Mouse (Mus musculus): ENCODE measurements around the gene Bckdhb. TPM values are rescaled to one million over a fixed set of nuclear protein-coding genes. Genes with fewer than 3 reads are reported as not detected.

Bckdhb gene
- total and polyA plus RNA-seq, 2 experiments from 2014 or later: 22.1 to 40.3 TPM

DNA sequence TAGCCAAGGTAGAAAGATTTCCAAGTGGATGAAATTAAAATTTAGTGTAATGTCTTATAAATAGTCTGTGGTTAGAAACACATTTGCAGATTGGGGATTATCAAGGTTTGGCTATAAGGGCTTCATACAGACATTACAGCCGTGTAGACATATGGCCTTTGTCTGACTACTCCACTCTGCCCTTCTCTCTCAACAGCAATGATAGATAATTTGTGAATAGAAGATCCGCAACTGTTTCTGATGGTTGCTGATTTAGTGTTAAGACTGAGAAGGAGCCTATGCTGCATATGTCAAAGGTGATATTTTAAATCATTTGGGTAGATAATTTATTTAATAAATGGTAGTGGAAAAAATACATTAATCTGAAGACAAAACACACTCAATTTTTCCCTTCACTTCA lies 115.4 kb downstream of the Bckdhb start:
- no peaks in the 10 kb centered on the region for H3K4me1 ChIP-seq (ENCODE audit: insufficient read depth, low read length)
- H3K36me3 ChIP-seq (ENCODE audit: insufficient read depth, low read length): no peaks in the 10 kb centered on the region
- TF ChIP-seq CTCF (IDR thresholded peaks at IDR 0.05; ENCODE audit: low read depth): no peak
- DNase-seq (ENCODE audit: low spot score) (no peak), ATAC-seq (no peak)
- H3K9me3 ChIP-seq (ENCODE audit: low read length): no peaks in the 10 kb centered on the region
- no peak overlapping the region for H3K9ac ChIP-seq (replicated peaks; ENCODE audit: low read length)
- WGBS: 82% methylated on average over 2 of the region's 2 CpGs
- H3K4me3 ChIP-seq (ENCODE audit: low read length): no peak overlapping the region
- no peak overlapping the region for H3K27ac ChIP-seq
- no peaks in the 10 kb centered on the region for H3K27me3 ChIP-seq (ENCODE audit: insufficient read depth, low read length)
- no peak overlapping the region for H3K4me2 ChIP-seq (ENCODE audit: low read depth, low read length)

GRCm38 (mm10) chr9:84041631-84042277 lies 116.8 kb downstream of the Bckdhb start:
- Histone ChIP-seq H3K4me2 (ENCODE audit: low read depth, low read length) (no peak overlapping the region), H3K36me3 (ENCODE audit: insufficient read depth, low read length) (no peaks in the 10 kb centered on the region), H3K4me1 (ENCODE audit: insufficient read depth, low read length) (no peaks in the 10 kb centered on the region), H3K27ac (no peak overlapping the region), H3K27me3 (ENCODE audit: insufficient read depth, low read length) (no peaks in the 10 kb centered on the region), H3K9ac (replicated peaks; ENCODE audit: low read length) (no peak overlapping the region), H3K9me3 (ENCODE audit: low read length) (no peaks in the 10 kb centered on the region), H3K4me3 (ENCODE audit: low read length) (no peak overlapping the region)
- ATAC-seq: no peak
- DNase-seq (ENCODE audit: low spot score): no peak
- 88% methylated on average over 4 of the region's 4 CpGs for WGBS
- no peak for TF ChIP-seq CTCF (IDR thresholded peaks at IDR 0.05; ENCODE audit: low read depth)

GRCm38 (mm10) chr9:84042539-84042938 lies 117.6 kb downstream of the Bckdhb start:
- H3K4me2 ChIP-seq (ENCODE audit: low read depth, low read length): no peak overlapping the region
- WGBS: 88% methylated on average over 3 of the region's 3 CpGs
- no peak overlapping the region for H3K27ac ChIP-seq
- no peak overlapping the region for H3K9ac ChIP-seq (replicated peaks; ENCODE audit: low read length)
- DNase-seq (ENCODE audit: low spot score): no peak
- H3K4me3 ChIP-seq (ENCODE audit: low read length): no peak overlapping the region
- H3K27me3 ChIP-seq (ENCODE audit: insufficient read depth, low read length): no peaks in the 10 kb centered on the region
- H3K9me3 ChIP-seq (ENCODE audit: low read length): no peaks in the 10 kb centered on the region
- TF ChIP-seq CTCF (IDR thresholded peaks at IDR 0.05; ENCODE audit: low read depth): no peak
- ATAC-seq: no peak
- H3K4me1 ChIP-seq (ENCODE audit: insufficient read depth, low read length): no peaks in the 10 kb centered on the region
- H3K36me3 ChIP-seq (ENCODE audit: insufficient read depth, low read length): no peaks in the 10 kb centered on the region

DNA sequence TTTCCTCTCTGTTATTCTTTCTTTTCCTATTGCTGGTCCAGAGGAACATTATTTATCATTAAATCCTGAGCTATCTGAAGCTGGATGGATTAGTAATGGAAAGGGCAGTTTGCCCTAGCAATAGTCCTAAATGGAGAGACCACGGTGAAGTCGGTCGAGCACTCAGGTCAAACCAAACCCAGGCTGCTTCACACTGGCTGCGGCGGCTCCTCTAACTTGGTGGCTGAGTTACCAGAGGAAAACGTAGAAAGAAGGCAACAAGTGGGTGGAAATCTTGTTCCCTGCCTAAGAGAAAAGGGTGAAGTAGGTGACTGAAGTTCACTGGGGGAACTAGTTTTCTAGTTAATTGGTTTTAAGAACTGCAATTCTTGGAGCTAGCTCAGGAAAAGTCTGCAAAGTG lies 119.2 kb downstream of the Bckdhb start:
- ATAC-seq (no peak), DNase-seq (ENCODE audit: low spot score) (no peak)
- Histone ChIP-seq H3K27me3 (ENCODE audit: insufficient read depth, low read length) (no peaks in the 10 kb centered on the region), H3K4me3 (ENCODE audit: low read length) (no peak overlapping the region), H3K9me3 (ENCODE audit: low read length) (no peaks in the 10 kb centered on the region), H3K4me2 (ENCODE audit: low read depth, low read length) (no peak overlapping the region), H3K36me3 (ENCODE audit: insufficient read depth, low read length) (no peaks in the 10 kb centered on the region), H3K27ac (no peak overlapping the region), H3K9ac (replicated peaks; ENCODE audit: low read length) (no peak overlapping the region), H3K4me1 (ENCODE audit: insufficient read depth, low read length) (no peaks in the 10 kb centered on the region)
- 92% methylated on average over 6 of the region's 6 CpGs for WGBS
- TF ChIP-seq CTCF (IDR thresholded peaks at IDR 0.05; ENCODE audit: low read depth): no peak

GRCm38 (mm10) chr9:84045632-84046031 lies 120.7 kb downstream of the Bckdhb start:
- H3K4me2 ChIP-seq (ENCODE audit: low read depth, low read length): no peak overlapping the region
- 96% methylated on average over 2 of the region's 2 CpGs for WGBS
- H3K4me3 ChIP-seq (ENCODE audit: low read length): no peak overlapping the region
- DNase-seq (ENCODE audit: low spot score) (no peak), ATAC-seq (0 out of 2 replicates have a peak, but pooled peaks have one; percentile 28)
- no peaks in the 10 kb centered on the region for H3K36me3 ChIP-seq (ENCODE audit: insufficient read depth, low read length)
- H3K27ac ChIP-seq: no peak overlapping the region
- no peak overlapping the region for H3K9ac ChIP-seq (replicated peaks; ENCODE audit: low read length)
- TF ChIP-seq CTCF (IDR thresholded peaks at IDR 0.05; ENCODE audit: low read depth): no peak
- H3K4me1 ChIP-seq (ENCODE audit: insufficient read depth, low read length): no peaks in the 10 kb centered on the region
- H3K9me3 ChIP-seq (ENCODE audit: low read length): no peaks in the 10 kb centered on the region
- H3K27me3 ChIP-seq (ENCODE audit: insufficient read depth, low read length): no peaks in the 10 kb centered on the region

GRCm38 (mm10) chr9:84046334-84046733 lies 121.4 kb downstream of the Bckdhb start:
- DNase-seq (ENCODE audit: low spot score) (no peak), ATAC-seq (peak; percentile 41; the same call in 1 of the 2 replicates)
- Histone ChIP-seq H3K4me1 (ENCODE audit: insufficient read depth, low read length) (no peaks in the 10 kb centered on the region), H3K9me3 (ENCODE audit: low read length) (no peaks in the 10 kb centered on the region), H3K27ac (no peak overlapping the region), H3K4me2 (ENCODE audit: low read depth, low read length) (no peak overlapping the region), H3K9ac (replicated peaks; ENCODE audit: low read length) (no peak overlapping the region), H3K36me3 (ENCODE audit: insufficient read depth, low read length) (no peaks in the 10 kb centered on the region), H3K27me3 (ENCODE audit: insufficient read depth, low read length) (no peaks in the 10 kb centered on the region), H3K4me3 (ENCODE audit: low read length) (no peak overlapping the region)
- no peak for TF ChIP-seq CTCF (IDR thresholded peaks at IDR 0.05; ENCODE audit: low read depth)
- WGBS: 69% methylated on average over 12 of the region's 12 CpGs

- H3K4me3 ChIP-seq (ENCODE audit: low read length): no peak overlapping the region
- no peaks in the 10 kb centered on the region for H3K4me1 ChIP-seq (ENCODE audit: insufficient read depth, low read length)
- H3K9ac ChIP-seq (replicated peaks; ENCODE audit: low read length): no peak overlapping the region
- no peak overlapping the region for H3K4me2 ChIP-seq (ENCODE audit: low read depth, low read length)
- H3K27me3 ChIP-seq (ENCODE audit: insufficient read depth, low read length): no peaks in the 10 kb centered on the region
- H3K36me3 ChIP-seq (ENCODE audit: insufficient read depth, low read length): no peaks in the 10 kb centered on the region
- no peak for ATAC-seq
- WGBS: 33% methylated on average over 4 of the region's 4 CpGs
- DNase-seq (ENCODE audit: low spot score): no peak
- TF ChIP-seq CTCF (IDR thresholded peaks at IDR 0.05; ENCODE audit: low read depth): no peak
- no peak overlapping the region for H3K27ac ChIP-seq
- no peaks in the 10 kb centered on the region for H3K9me3 ChIP-seq (ENCODE audit: low read length)
Observed at GRCm38 (mm10) chr9:84046961-84047360, 122.0 kb downstream of the Bckdhb start.
